Comparison of ENCODE assay signal across 8 mouse cellular contexts in the genomic region with DNA sequence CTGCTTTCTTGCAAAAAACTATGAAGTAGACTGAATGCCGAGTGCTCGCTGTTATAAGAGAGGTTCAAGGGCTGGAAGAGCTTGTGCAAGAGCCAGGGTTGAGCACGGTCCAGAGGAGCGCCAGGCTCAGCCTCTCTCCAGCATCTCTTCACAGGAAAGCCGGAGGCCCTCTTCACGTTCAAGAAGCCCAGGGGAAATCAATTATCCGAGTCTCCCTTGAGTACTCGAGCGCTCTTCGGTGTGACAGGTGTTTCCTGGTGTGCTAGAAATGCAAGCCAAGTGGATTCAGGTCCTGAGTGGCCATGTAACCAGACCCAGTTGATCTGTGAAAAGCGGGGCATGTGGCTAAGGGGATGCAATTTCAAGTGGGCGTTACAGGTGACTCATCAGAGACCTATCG. TPM values are rescaled to one million over a fixed set of nuclear protein-coding genes. Genes with fewer than 3 reads are reported as not detected.
DNase-seq lines count a peak whose midpoint lies in the region; TF ChIP-seq lines count a peak whose summit lies in the region.

A gene (plus strand): TSS at position 295 of the 400 bp plus-strand sequence.

- H3K4me1 ChIP-seq in spleen, adult 2 months (ENCODE audit: control insufficient read depth, insufficient read depth, insufficient read length), result peaks cover 7% of the 10 kb centered on the region
- H3K4me1 ChIP-seq in brown adipose tissue, adult 24 weeks (ENCODE audit: control insufficient read depth, insufficient read depth, insufficient read length, low read length), result no peaks in the 10 kb centered on the region
- peaks cover 8% of the 10 kb centered on the region; the same call in 1 of the 2 replicates for H3K4me1 ChIP-seq in heart, embryonic 10.5 days
- peaks cover 23% of the 10 kb centered on the region for H3K4me1 ChIP-seq in midbrain, embryonic 10.5 days

- peak within 1 kb of the TSS; percentile 56 for H3K27ac ChIP-seq in spleen, adult 2 months (ENCODE audit: insufficient read depth, low read length)
- H3K27ac ChIP-seq in brown adipose tissue, adult 24 weeks (replicated peaks; ENCODE audit: low read depth, low read length), result no peak within 1 kb of the TSS
- peak within 1 kb of the TSS; percentile 90 for H3K27ac ChIP-seq in heart, embryonic 10.5 days
- peak within 1 kb of the TSS; percentile 92 for H3K27ac ChIP-seq in midbrain, embryonic 10.5 days (replicated peaks)

- TF ChIP-seq CTCF in spleen, adult 2 months (IDR thresholded peaks at IDR 0.05; ENCODE audit: extremely low read depth, insufficient read depth, insufficient read length, insufficient replicate concordance), result no peak

- peak within 1 kb of the TSS; percentile 93 for H3K4me3 ChIP-seq in spleen, adult 2 months (ENCODE audit: extremely low read depth, insufficient read depth, insufficient read length)
- H3K4me3 ChIP-seq in brown adipose tissue, adult 24 weeks (ENCODE audit: insufficient read depth, low read depth, low read length), result peak within 1 kb of the TSS; percentile 76
- peak within 1 kb of the TSS; percentile 92 for H3K4me3 ChIP-seq in heart, embryonic 10.5 days
- H3K4me3 ChIP-seq in midbrain, embryonic 10.5 days, result peak within 1 kb of the TSS; percentile 85

- DNase-seq in spleen, adult 2 months (ENCODE audit: low read depth in 1 of 2, low spot score in 2 of 2), result peak in 1 of 2 experiments; percentile 4
- no peak for DNase-seq in spleen, postnatal 14 days (ENCODE audit: low spot score in 2 of 2)
- DNase-seq in heart, embryonic 10.5 days (ENCODE audit: low spot score), result no peak
- DNase-seq in kidney, postnatal 36 days, result peak; percentile 4 to 6
- DNase-seq in midbrain, embryonic 10.5 days (ENCODE audit: low spot score), result no peak
- DNase-seq in thymus, postnatal 4 days, result peak; percentile 23
- no peak for DNase-seq in urinary bladder, postnatal 36 days (ENCODE audit: low spot score in 2 of 2)

- TF ChIP-seq POLR2A in spleen, adult 2 months (IDR thresholded peaks at IDR 0.05; ENCODE audit: low read depth, low read length), result no peak

- no peaks in the 10 kb centered on the region for H3K27me3 ChIP-seq in spleen, adult 2 months (ENCODE audit: control insufficient read depth, insufficient read depth, low read length)
- H3K27me3 ChIP-seq in heart, embryonic 10.5 days (ENCODE audit: insufficient read depth, poor library complexity, severe bottlenecking), result no peaks in the 10 kb centered on the region
- no peaks in the 10 kb centered on the region for H3K27me3 ChIP-seq in midbrain, embryonic 10.5 days (ENCODE audit: low read depth, poor library complexity, severe bottlenecking)

- H3K36me3 ChIP-seq in spleen, adult 2 months (ENCODE audit: control insufficient read depth, insufficient read depth, low read length), result peaks cover 2% of the 10 kb centered on the region; the same call in 1 of the 2 replicates
- H3K36me3 ChIP-seq in heart, embryonic 10.5 days, result no peaks in the 10 kb centered on the region
- peaks cover 9% of the 10 kb centered on the region for H3K36me3 ChIP-seq in midbrain, embryonic 10.5 days

- 35% methylated on average over 13 of the region's 13 CpGs for WGBS in spleen, adult 2 months
- 24% methylated on average over 13 of the region's 13 CpGs for WGBS in heart, embryonic 10.5 days
- WGBS in midbrain, embryonic 10.5 days, result 39% methylated on average over 13 of the region's 13 CpGs

- H3K9me3 ChIP-seq in heart, embryonic 10.5 days, result no peaks in the 10 kb centered on the region
- H3K9me3 ChIP-seq in midbrain, embryonic 10.5 days (replicated peaks), result no peaks in the 10 kb centered on the region

RNA-seq across cellular contexts. Expression of the gene that starts here (rescaled TPM):
- 0.34 and 0.36 TPM in 2 replicates for polyA plus RNA-seq in spleen, adult 2 months (2012; rRNA removed)
- polyA plus RNA-seq in brown adipose tissue, adult 24 weeks (2012; ENCODE audit: insufficient read depth, insufficient read length, missing spikeins), result 1.0 and 3.8 TPM in 2 replicates
- 3.7 and 4.6 TPM in 2 replicates for polyA plus RNA-seq in heart, embryonic 10.5 days (2016; fragmentation: Nextera tagmentation; extraction: Ambion mirVana)
- polyA plus RNA-seq in midbrain, embryonic 10.5 days (2016; fragmentation: Nextera tagmentation; extraction: Ambion mirVana), result 9.3 and 9.7 TPM in 2 replicates

Comparison
In these comparisons a context has a peak if more than half of its experiments do, and no peak if none do; other contexts are left out.
1. DNase-seq: peak in kidney, postnatal 36 days (2 of 2) and thymus, postnatal 4 days (single experiment); none in spleen, postnatal 14 days (0 of 2), heart, embryonic 10.5 days (single experiment), midbrain, embryonic 10.5 days (single experiment) and urinary bladder, postnatal 36 days (0 of 2).
2. Peak in every context shown above with its lines, with median percentiles within 50 percentile points of each other: H3K4me3 ChIP-seq.